Mouse (Mus musculus): ENCODE measurements around the gene Med27.

- TF ChIP-seq TAL1 (IDR thresholded peaks at IDR 0.05; ENCODE audit: low read length) (no peak), GATA1 (IDR thresholded peaks at IDR 0.05; ENCODE audit: low read length) (no peak)
These were observed 61.1 kb downstream of the Med27 start for GRCm38 (mm10) chr2:29407764-29408163.

All from erythroblast, embryonic 14.5 days (primary cell).